Mouse (Mus musculus) ES-E14 (cell line): Measurements from ENCODE around the gene Dnhd1. TPM values are rescaled to one million over a fixed set of nuclear protein-coding genes. Genes with fewer than 3 reads are reported as not detected.

ENCODE experiments used
- DNase-seq: peaks from one replicate; pipeline ENCODE4 v3.0.0-alpha.2; 2013; ENCODE audit warnings: low read depth, low spot score
- H3K27ac ChIP-seq: 2 replicates; pipeline ENCODE4 v1.5.1; 2012; ENCODE audit warnings: low read depth, mild to moderate bottlenecking, low read length, moderate library complexity, mixed read lengths; ENCODE audit not compliant: poor library complexity, insufficient read depth, severe bottlenecking
- H3K36me3 ChIP-seq: 2 replicates; pipeline ENCODE4 v1.6.1; 2012; ENCODE audit warnings: mild to moderate bottlenecking, low read length, moderate library complexity, mixed read lengths; ENCODE audit not compliant: control insufficient read depth, poor library complexity, insufficient read depth, severe bottlenecking
- H3K4me1 ChIP-seq, 2 experiments: fragments of 150-350 bp in 1 of 2; sonication (generic) in 1 of 2; 2 replicates each; pipeline ENCODE4 v1.6.1; 2012; ENCODE audit warnings: low read length in 2 of 2, mild to moderate bottlenecking in 1 of 2, mixed read lengths in 1 of 2; ENCODE audit not compliant: control insufficient read depth in 2 of 2, insufficient read depth in 2 of 2, poor library complexity in 1 of 2
- H3K4me3 ChIP-seq, 2 experiments: fragments of 150-350 bp in 1 of 2; sonication (generic) in 1 of 2; 2 replicates each; pipeline ENCODE4 v1.5.1; 2012; ENCODE audit warnings: low read length in 2 of 2, low read depth in 1 of 2, mild to moderate bottlenecking in 1 of 2, mixed read lengths in 1 of 2; ENCODE audit not compliant: insufficient read depth in 1 of 2, poor library complexity in 1 of 2, severe bottlenecking in 1 of 2
- H3K9ac ChIP-seq: 2 replicates; pipeline ENCODE4 v1.6.1; 2012; ENCODE audit warnings: low read depth, mild to moderate bottlenecking, low read length, mixed read lengths; ENCODE audit not compliant: poor library complexity, insufficient read depth, severe bottlenecking
- H3K9me3 ChIP-seq: fragments of 150-350 bp; sonication (generic); 2 replicates; pipeline ENCODE4 v1.6.1; 2012; ENCODE audit warnings: low read depth, mild to moderate bottlenecking, low read length; ENCODE audit not compliant: control insufficient read depth, insufficient read depth
- CHD2 ChIP-seq: IDR thresholded peaks from 2 replicates; pipeline ENCODE4 v1.6.1; 2014; ENCODE audit warnings: mild to moderate bottlenecking, low read depth, low read length, inconsistent platforms
- HCFC1 ChIP-seq: IDR thresholded peaks from 2 replicates; pipeline ENCODE4 v1.6.1; 2012; ENCODE audit warnings: low read length, inconsistent platforms, borderline replicate concordance; ENCODE audit not compliant: insufficient read depth
- MAFK ChIP-seq: IDR thresholded peaks from 2 replicates; pipeline ENCODE4 v1.6.1; 2014; ENCODE audit warnings: mild to moderate bottlenecking, low read depth, low read length, inconsistent platforms; ENCODE audit not compliant: insufficient read depth
- ZC3H11A ChIP-seq: IDR thresholded peaks from 2 replicates; pipeline ENCODE4 v1.6.1; 2012; ENCODE audit warnings: low read depth, mild to moderate bottlenecking, inconsistent platforms, low read length, borderline replicate concordance
- ZNF384 ChIP-seq: IDR thresholded peaks from 2 replicates; pipeline ENCODE4 v1.6.1; 2012; ENCODE audit warnings: low read depth, low read length, inconsistent platforms
- in situ Hi-C, 2 experiments: fragments of 600-800 bp; cut with MboI; formaldehyde crosslinking; loops; one replicate each; pipeline ENCODE4 v1.15.1; 2025; ENCODE audit warnings: low sequenced_read_pairs in 2 of 2, inconsistent platforms in 1 of 2; ENCODE audit not compliant: unreplicated experiment in 2 of 2
- total RNA-seq: library from RNA; depleted of rRNA; stranded (reverse); fragments of 300-350 nt; gene quantifications from 2 replicates; pipeline ENCODE4 v1.2.3, GENCODE M21; 2012

Dnhd1 gene
- total RNA-seq, 1 experiment, result 0.98 TPM

GRCm38 (mm10) chr7:105633127-105633800 is 17.4 kb upstream of the Dnhd1 start, which contains the start of gene Trim3:
Gene Trim3, minus strand, starts transcription at chr7:105633571.
- in situ Hi-C loops, result no loop called here
- Histone ChIP-seq H3K4me1 (peaks cover 0 to 2% of the 10 kb centered on the region in 2 experiments; a peak in 1 of 4 replicates), H3K27ac (no peak within 1 kb of the TSS)

GRCm38 (mm10) chr7:105633801-105634135 is 16.9 kb upstream of the Dnhd1 start:
- peak overlapping the region; percentile 71 to 95 for H3K4me3 ChIP-seq
- no peak for DNase-seq
- H3K9ac ChIP-seq, result peak overlapping the region; percentile 61
- H3K27ac ChIP-seq, result no peak overlapping the region
- H3K9me3 ChIP-seq, result no peaks in the 10 kb centered on the region
- in situ Hi-C loops, result no loop called here
- peaks cover 0 to 2% of the 10 kb centered on the region in 2 experiments; a peak in 1 of 4 replicates for H3K4me1 ChIP-seq
- TF ChIP-seq HCFC1 (no peak), ZC3H11A (no peak), ZNF384 (no peak), MAFK (no peak), CHD2 (no peak)
- H3K36me3 ChIP-seq, result peaks cover 18% of the 10 kb centered on the region; the same call in 1 of the 2 replicates

More at GRCm38 (mm10) chr7:105633127-105633800, 17.4 kb upstream of the Dnhd1 start, which contains the start of gene Trim3:
- DNase-seq, result peak; percentile 70
- TF ChIP-seq HCFC1, result no peak
- TF ChIP-seq ZNF384, result no peak
- Histone ChIP-seq H3K36me3 (peaks cover 16% of the 10 kb centered on the region; the same call in 1 of the 2 replicates), H3K4me3 (peak within 1 kb of the TSS; percentile 76 to 95), H3K9ac (peak within 1 kb of the TSS; percentile 91), H3K9me3 (no peaks in the 10 kb centered on the region)

- no peaks in the 10 kb centered on the region for H3K9me3 ChIP-seq
- H3K36me3 ChIP-seq, result peaks cover 20% of the 10 kb centered on the region; the same call in 1 of the 2 replicates
- H3K4me3 ChIP-seq, result peak overlapping the region in 1 of 2 experiments; percentile 71; a peak in 1 of 4 replicates
- H3K9ac ChIP-seq, result no peak overlapping the region
- peaks cover 2 to 5% of the 10 kb centered on the region in 2 experiments; a peak in 3 of 4 replicates for H3K4me1 ChIP-seq
- no peak overlapping the region for H3K27ac ChIP-seq
- in situ Hi-C loops, result no loop called here
- no peak for TF ChIP-seq ZC3H11A
- no peak for TF ChIP-seq HCFC1
- no peak for DNase-seq
These were observed 16.2 kb upstream of the Dnhd1 start for GRCm38 (mm10) chr7:105634272-105634920.

- Histone ChIP-seq H3K9ac (no peak overlapping the region), H3K4me1 (peaks cover 3 to 5% of the 10 kb centered on the region in 2 experiments; a peak in 3 of 4 replicates), H3K9me3 (no peaks in the 10 kb centered on the region), H3K27ac (no peak overlapping the region), H3K4me3 (no peak overlapping the region), H3K36me3 (peaks cover 20% of the 10 kb centered on the region; the same call in 1 of the 2 replicates)
- in situ Hi-C loops, result no loop called here
- TF ChIP-seq ZC3H11A (no peak), MAFK (no peak), CHD2 (no peak), ZNF384 (no peak), HCFC1 (no peak)
- no peak for DNase-seq
These were observed 14.9 kb upstream of the Dnhd1 start for GRCm38 (mm10) chr7:105635726-105636125.
